Mouse (Mus musculus): ENCODE data around the gene Hpcal1. TPM values are rescaled to one million over a fixed set of nuclear protein-coding genes. Genes with fewer than 3 reads are reported as not detected.

Hpcal1 gene
- polyA plus RNA-seq, 1 experiment from 2014 or later = 145 TPM

- Histone ChIP-seq H3K9ac (replicated peaks; ENCODE audit: low read depth) (no peak overlapping the region), H3K27ac (ENCODE audit: low read length) (no peak overlapping the region), H3K36me3 (ENCODE audit: insufficient read depth, low read length) (no peaks in the 10 kb centered on the region; the same call in 1 of the 2 replicates), H3K27me3 (replicated peaks; ENCODE audit: insufficient read depth, low read length) (no peaks in the 10 kb centered on the region), H3K4me1 (ENCODE audit: insufficient read depth, low read depth, low read length) (peaks cover 32% of the 10 kb centered on the region; the same call in 1 of the 2 replicates), H3K4me2 (replicated peaks; ENCODE audit: low read depth, low read length) (no peak overlapping the region), H3K9me3 (ENCODE audit: low read length) (no peaks in the 10 kb centered on the region), H3K4me3 (ENCODE audit: low read depth, low read length) (no peak overlapping the region)
- DNase-seq (ENCODE audit: low spot score) (no peak), ATAC-seq (no peak)
- 85% methylated on average over 3 of the region's 3 CpGs for WGBS
- TF ChIP-seq CTCF (IDR thresholded peaks at IDR 0.05) (no peak), EP300 (IDR thresholded peaks at IDR 0.05) (no peak)
Measured at GRCm38 (mm10) chr12:17737808-17738207, 47.2 kb downstream of the Hpcal1 start.

DNA sequence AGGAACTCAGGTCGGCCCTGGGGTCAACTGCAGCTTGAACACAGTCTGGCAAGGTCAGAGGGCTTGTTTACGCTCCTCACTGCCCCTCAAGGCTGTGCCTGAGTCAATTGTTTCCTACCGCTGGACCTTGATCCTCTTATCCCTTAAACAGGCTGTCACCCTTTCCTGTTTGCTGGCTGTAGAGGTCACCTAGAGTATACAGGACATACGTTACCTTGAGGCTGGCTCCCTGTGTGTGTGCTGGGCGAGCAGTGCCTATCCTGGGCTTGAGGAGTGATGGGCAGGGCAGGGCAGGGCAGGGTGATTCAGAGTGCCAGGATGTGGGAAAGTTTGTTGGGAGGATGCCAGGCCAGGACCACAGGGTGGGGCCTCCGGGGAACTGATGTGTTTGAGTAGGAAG is 47.8 kb downstream of the Hpcal1 start:
- WGBS = 35% methylated on average over 6 of the region's 6 CpGs
- Histone ChIP-seq H3K9me3 (ENCODE audit: low read length) (no peaks in the 10 kb centered on the region), H3K4me3 (ENCODE audit: low read depth, low read length) (no peak overlapping the region), H3K9ac (replicated peaks; ENCODE audit: low read depth) (no peak overlapping the region), H3K27me3 (replicated peaks; ENCODE audit: insufficient read depth, low read length) (no peaks in the 10 kb centered on the region), H3K36me3 (ENCODE audit: insufficient read depth, low read length) (no peaks in the 10 kb centered on the region; the same call in 1 of the 2 replicates), H3K4me1 (ENCODE audit: insufficient read depth, low read depth, low read length) (peaks cover 33% of the 10 kb centered on the region; the same call in 1 of the 2 replicates), H3K27ac (ENCODE audit: low read length) (0 out of 2 replicates have a peak overlapping the region, but pooled peaks have one; percentile 7), H3K4me2 (replicated peaks; ENCODE audit: low read depth, low read length) (no peak overlapping the region)
- peak; percentile 45 for ATAC-seq
- peak; percentile 35 for TF ChIP-seq EP300 (IDR thresholded peaks at IDR 0.05)
- TF ChIP-seq CTCF (IDR thresholded peaks at IDR 0.05) = 0 out of 2 replicates have a peak, but pooled peaks have one; percentile 1
- DNase-seq (ENCODE audit: low spot score) = peak; percentile 76

- DNase-seq (ENCODE audit: low spot score) (no peak), ATAC-seq (no peak)
- TF ChIP-seq EP300 (IDR thresholded peaks at IDR 0.05) = no peak
- TF ChIP-seq CTCF (IDR thresholded peaks at IDR 0.05) = no peak
- H3K4me1 ChIP-seq (ENCODE audit: insufficient read depth, low read depth, low read length) = peaks cover 35% of the 10 kb centered on the region; the same call in 1 of the 2 replicates
- H3K9ac ChIP-seq (replicated peaks; ENCODE audit: low read depth) = no peak overlapping the region
- no peak overlapping the region for H3K4me3 ChIP-seq (ENCODE audit: low read depth, low read length)
- no peak overlapping the region for H3K4me2 ChIP-seq (replicated peaks; ENCODE audit: low read depth, low read length)
- WGBS = 90% methylated on average over 1 of the region's 1 CpGs
- H3K9me3 ChIP-seq (ENCODE audit: low read length) = no peaks in the 10 kb centered on the region
- H3K27ac ChIP-seq (ENCODE audit: low read length) = no peak overlapping the region
- H3K27me3 ChIP-seq (replicated peaks; ENCODE audit: insufficient read depth, low read length) = no peaks in the 10 kb centered on the region
- H3K36me3 ChIP-seq (ENCODE audit: insufficient read depth, low read length) = no peaks in the 10 kb centered on the region
Measured at GRCm38 (mm10) chr12:17740226-17740625, 49.6 kb downstream of the Hpcal1 start.

DNA sequence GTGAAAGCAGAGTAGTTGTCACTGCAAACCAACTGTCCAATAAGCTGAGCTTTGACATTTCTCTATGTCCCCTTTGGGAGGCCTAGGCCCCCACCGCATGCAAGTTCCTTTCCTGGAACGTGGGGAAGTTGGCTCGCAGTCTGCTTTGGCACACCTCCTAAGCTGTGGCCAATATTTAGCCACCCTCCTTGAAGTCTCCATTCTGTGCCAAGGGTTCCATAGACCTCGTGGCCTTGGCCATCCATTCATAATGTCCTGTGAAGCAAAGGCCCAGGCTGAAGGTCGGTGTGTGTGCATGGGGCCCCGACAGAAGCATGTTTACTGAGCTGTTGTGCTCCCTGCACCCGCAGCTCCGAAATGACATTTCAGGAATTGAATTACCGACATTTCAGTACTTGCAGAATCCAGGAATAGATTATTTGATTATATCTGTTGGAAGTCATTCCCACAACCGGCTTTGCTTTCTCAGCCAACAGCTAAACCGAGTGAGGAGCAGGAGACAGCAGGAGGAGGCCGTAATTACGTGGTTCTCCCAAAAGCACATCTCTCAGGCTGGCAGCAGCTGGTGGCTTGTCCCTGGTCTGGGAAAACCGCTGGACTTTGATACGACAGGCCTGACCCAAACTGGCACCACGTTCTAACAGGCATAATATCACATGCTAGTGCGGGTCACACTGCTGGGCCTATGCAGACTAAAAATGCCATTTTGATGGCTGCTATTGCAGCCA is 51.1 kb downstream of the Hpcal1 start:
- WGBS = 35% methylated on average over 17 of the region's 17 CpGs
- H3K4me3 ChIP-seq (ENCODE audit: low read depth, low read length) = no peak overlapping the region
- TF ChIP-seq CTCF (IDR thresholded peaks at IDR 0.05) = no peak
- no peak for TF ChIP-seq EP300 (IDR thresholded peaks at IDR 0.05)
- peak; percentile 54 for ATAC-seq
- peak overlapping the region; percentile 84 for H3K27ac ChIP-seq (ENCODE audit: low read length)
- peaks cover 50% of the 10 kb centered on the region; the same call in 1 of the 2 replicates for H3K4me1 ChIP-seq (ENCODE audit: insufficient read depth, low read depth, low read length)
- H3K36me3 ChIP-seq (ENCODE audit: insufficient read depth, low read length) = no peaks in the 10 kb centered on the region
- no peak overlapping the region for H3K4me2 ChIP-seq (replicated peaks; ENCODE audit: low read depth, low read length)
- no peak overlapping the region for H3K9ac ChIP-seq (replicated peaks; ENCODE audit: low read depth)
- no peaks in the 10 kb centered on the region for H3K27me3 ChIP-seq (replicated peaks; ENCODE audit: insufficient read depth, low read length)
- H3K9me3 ChIP-seq (ENCODE audit: low read length) = no peaks in the 10 kb centered on the region
- DNase-seq (ENCODE audit: low spot score) = peak; percentile 80

- peak overlapping the region; percentile 84 for H3K27ac ChIP-seq (ENCODE audit: low read length)
- 47% methylated on average over 11 of the region's 11 CpGs for WGBS
- TF ChIP-seq EP300 (IDR thresholded peaks at IDR 0.05) = peak; percentile 94
- no peak for TF ChIP-seq CTCF (IDR thresholded peaks at IDR 0.05)
- DNase-seq (ENCODE audit: low spot score) (peak; percentile 88), ATAC-seq (peak; percentile 77)
- no peak overlapping the region for H3K4me3 ChIP-seq (ENCODE audit: low read depth, low read length)
- 0 out of 2 replicates have a peak overlapping the region, but pooled peaks have one; percentile 9 for H3K4me2 ChIP-seq (replicated peaks; ENCODE audit: low read depth, low read length)
- H3K9ac ChIP-seq (replicated peaks; ENCODE audit: low read depth) = no peak overlapping the region
- H3K27me3 ChIP-seq (replicated peaks; ENCODE audit: insufficient read depth, low read length) = no peaks in the 10 kb centered on the region
- no peaks in the 10 kb centered on the region for H3K9me3 ChIP-seq (ENCODE audit: low read length)
- peaks cover 59% of the 10 kb centered on the region; the same call in 1 of the 2 replicates for H3K4me1 ChIP-seq (ENCODE audit: insufficient read depth, low read depth, low read length)
- H3K36me3 ChIP-seq (ENCODE audit: insufficient read depth, low read length) = no peaks in the 10 kb centered on the region
Measured at GRCm38 (mm10) chr12:17742571-17743321, 52.1 kb downstream of the Hpcal1 start.

GRCm38 (mm10) chr12:17745431-17745830 is 54.8 kb downstream of the Hpcal1 start:
- Histone ChIP-seq H3K4me2 (replicated peaks; ENCODE audit: low read depth, low read length) (no peak overlapping the region), H3K4me1 (ENCODE audit: insufficient read depth, low read depth, low read length) (peaks cover 73% of the 10 kb centered on the region; the same call in 1 of the 2 replicates), H3K9ac (replicated peaks; ENCODE audit: low read depth) (no peak overlapping the region), H3K4me3 (ENCODE audit: low read depth, low read length) (no peak overlapping the region), H3K36me3 (ENCODE audit: insufficient read depth, low read length) (no peaks in the 10 kb centered on the region), H3K27ac (ENCODE audit: low read length) (no peak overlapping the region; the same call in 1 of the 2 replicates), H3K9me3 (ENCODE audit: low read length) (no peaks in the 10 kb centered on the region), H3K27me3 (replicated peaks; ENCODE audit: insufficient read depth, low read length) (no peaks in the 10 kb centered on the region)
- ATAC-seq (no peak), DNase-seq (ENCODE audit: low spot score) (no peak)
- 62% methylated on average over 7 of the region's 7 CpGs for WGBS
- TF ChIP-seq CTCF (IDR thresholded peaks at IDR 0.05) (no peak), EP300 (IDR thresholded peaks at IDR 0.05) (no peak)

All from lung, postnatal 0 days (tissue).